ENCODE assay signal across 16 mouse cellular contexts in genomic region chr2:4872740-4873139, GRCm38 (mm10). TPM values are rescaled to one million over a fixed set of nuclear protein-coding genes. Genes with fewer than 3 reads are reported as not detected.
DNase-seq lines count a peak whose midpoint lies in the region; ATAC-seq and TF ChIP-seq lines count a peak whose summit lies in the region.
"Had no signal": no experiment of that assay in that cellular context is flagged by ENCODE, and none has a peak within 500 bp of the region (broad histone marks: within the 10 kb centered on the region; RNA-seq: fewer than 3 reads in every experiment).

No protein-coding gene starts in this region.

- no peak overlapping the region for H3K27ac ChIP-seq in forebrain, postnatal 0 days (ENCODE audit: low read depth, low read length)
- no peak overlapping the region for H3K27ac ChIP-seq in forebrain, embryonic 15.5 days (replicated peaks)
- no peak overlapping the region for H3K27ac ChIP-seq in thymus, adult 2 months (ENCODE audit: control insufficient read depth, insufficient read depth, low read length)
- H3K27ac ChIP-seq in stomach, postnatal 0 days (replicated peaks) = no peak overlapping the region
- H3K27ac ChIP-seq in limb, embryonic 10.5 days = no peak overlapping the region
- H3K27ac ChIP-seq: embryonic facial prominence, embryonic 15.5 days; forebrain, embryonic 12.5 days; midbrain, embryonic 15.5 days; neural tube, embryonic 12.5 days had no signal

- H3K9ac ChIP-seq in forebrain, postnatal 0 days = no peak overlapping the region
- H3K9ac ChIP-seq in forebrain, embryonic 15.5 days (replicated peaks) = no peak overlapping the region
- H3K9ac ChIP-seq in stomach, postnatal 0 days (ENCODE audit: low read length) = no peak overlapping the region
- H3K9ac ChIP-seq: embryonic facial prominence, embryonic 15.5 days; forebrain, embryonic 12.5 days; midbrain, embryonic 15.5 days; neural tube, embryonic 12.5 days had no signal

- WGBS in forebrain, postnatal 0 days = 82% methylated on average over 9 of the region's 9 CpGs
- WGBS in forebrain, embryonic 15.5 days = 79% methylated on average over 9 of the region's 9 CpGs
- WGBS in thymus, adult 2 months = 40% methylated on average over 9 of the region's 9 CpGs
- 62% methylated on average over 9 of the region's 9 CpGs for WGBS in stomach, postnatal 0 days
- 77% methylated on average over 9 of the region's 9 CpGs for whole genome bisulfite sequencing in limb, embryonic 10.5 days

- no peaks in the 10 kb centered on the region for H3K9me3 ChIP-seq in forebrain, postnatal 0 days (ENCODE audit: low read length)
- H3K9me3 ChIP-seq in forebrain, embryonic 15.5 days = no peaks in the 10 kb centered on the region
- no peaks in the 10 kb centered on the region for H3K9me3 ChIP-seq in stomach, postnatal 0 days (ENCODE audit: control insufficient read depth, low read length)
- no peaks in the 10 kb centered on the region for H3K9me3 ChIP-seq in limb, embryonic 10.5 days (replicated peaks)
- H3K9me3 ChIP-seq: embryonic facial prominence, embryonic 15.5 days; forebrain, embryonic 12.5 days; midbrain, embryonic 15.5 days; neural tube, embryonic 12.5 days had no signal

- no peak overlapping the region for H3K4me3 ChIP-seq in forebrain, postnatal 0 days (ENCODE audit: low read depth, low read length)
- H3K4me3 ChIP-seq in forebrain, embryonic 15.5 days = no peak overlapping the region
- H3K4me3 ChIP-seq in thymus, adult 2 months (ENCODE audit: control insufficient read depth, insufficient read depth, low read length) = no peak overlapping the region
- H3K4me3 ChIP-seq in stomach, postnatal 0 days (ENCODE audit: low read depth, low read length) = no peak overlapping the region
- H3K4me3 ChIP-seq in limb, embryonic 10.5 days = no peak overlapping the region
- H3K4me3 ChIP-seq: embryonic facial prominence, embryonic 15.5 days; forebrain, embryonic 12.5 days; midbrain, embryonic 15.5 days; neural tube, embryonic 12.5 days had no signal

- H3K4me2 ChIP-seq in forebrain, postnatal 0 days (ENCODE audit: low read depth) = no peak overlapping the region
- H3K4me2 ChIP-seq in forebrain, embryonic 15.5 days (replicated peaks) = no peak overlapping the region
- no peak overlapping the region for H3K4me2 ChIP-seq in stomach, postnatal 0 days (replicated peaks; ENCODE audit: low read depth)
- H3K4me2 ChIP-seq: embryonic facial prominence, embryonic 15.5 days; forebrain, embryonic 12.5 days; midbrain, embryonic 15.5 days; neural tube, embryonic 12.5 days had no signal

- ATAC-seq in forebrain, postnatal 0 days = peak; percentile 12; the same call in 1 of the 2 replicates
- no peak for ATAC-seq in forebrain, embryonic 15.5 days (replicated peaks)
- no peak for ATAC-seq in stomach, postnatal 0 days (ENCODE audit: low FRiP score, low TSS enrichment)
- ATAC-seq: midbrain, embryonic 15.5 days had no signal

- peak; percentile 21; the same call in 1 of the 2 replicates for TF ChIP-seq CTCF in forebrain, postnatal 0 days (IDR thresholded peaks at IDR 0.05; ENCODE audit: low read depth)
- no peak for TF ChIP-seq CTCF in thymus, adult 2 months (IDR thresholded peaks at IDR 0.05; ENCODE audit: borderline replicate concordance, control insufficient read depth, extremely low read depth, insufficient read depth, low read length, poor library complexity)
- TF ChIP-seq CTCF in stomach, postnatal 0 days (IDR thresholded peaks at IDR 0.05; ENCODE audit: low read depth) = 0 out of 2 replicates have a peak, but pooled peaks have one; percentile 4

- no peak for DNase-seq in forebrain, postnatal 0 days
- DNase-seq in thymus, postnatal 25 days = peak; percentile 3
- DNase-seq in thymus, adult 2 months = no peak
- DNase-seq in induced T-regulatory cell, adult 2 months (ENCODE audit: low read depth) = peak; percentile 44
- no peak for DNase-seq in stomach, postnatal 0 days (ENCODE audit: low spot score)
- DNase-seq in adrenal gland, adult 2 months = no peak
- DNase-seq in limb, embryonic 10.5 days (ENCODE audit: low spot score) = no peak
- DNase-seq: cerebellum, adult 11 months; heart, adult 18-20 months; kidney, adult 18-20 months; lung, postnatal 4 days had no signal

- H3K4me1 ChIP-seq in forebrain, postnatal 0 days (ENCODE audit: insufficient read depth) = no peaks in the 10 kb centered on the region
- H3K4me1 ChIP-seq in forebrain, embryonic 15.5 days = no peaks in the 10 kb centered on the region
- peaks cover 4% of the 10 kb centered on the region for H3K4me1 ChIP-seq in thymus, adult 2 months (replicated peaks; ENCODE audit: control insufficient read depth, insufficient read depth, low read length)
- H3K4me1 ChIP-seq in stomach, postnatal 0 days (replicated peaks; ENCODE audit: control insufficient read depth, insufficient read depth) = no peaks in the 10 kb centered on the region
- peaks cover 8% of the 10 kb centered on the region for H3K4me1 ChIP-seq in limb, embryonic 10.5 days
- H3K4me1 ChIP-seq: embryonic facial prominence, embryonic 15.5 days; forebrain, embryonic 12.5 days; midbrain, embryonic 15.5 days; neural tube, embryonic 12.5 days had no signal

- no peaks in the 10 kb centered on the region for H3K36me3 ChIP-seq in forebrain, postnatal 0 days (ENCODE audit: insufficient read depth)
- H3K36me3 ChIP-seq in forebrain, embryonic 15.5 days = no peaks in the 10 kb centered on the region
- H3K36me3 ChIP-seq in thymus, adult 2 months (ENCODE audit: control insufficient read depth, insufficient read depth, low read length) = no peaks in the 10 kb centered on the region
- no peaks in the 10 kb centered on the region for H3K36me3 ChIP-seq in stomach, postnatal 0 days (ENCODE audit: control insufficient read depth, insufficient read depth, low read length)
- H3K36me3 ChIP-seq in limb, embryonic 10.5 days = no peaks in the 10 kb centered on the region
- H3K36me3 ChIP-seq: embryonic facial prominence, embryonic 15.5 days; forebrain, embryonic 12.5 days; midbrain, embryonic 15.5 days; neural tube, embryonic 12.5 days had no signal

- no peaks in the 10 kb centered on the region for H3K27me3 ChIP-seq in forebrain, postnatal 0 days (ENCODE audit: insufficient read depth, low read length)
- H3K27me3 ChIP-seq in forebrain, embryonic 15.5 days = no peaks in the 10 kb centered on the region
- H3K27me3 ChIP-seq in thymus, adult 2 months (ENCODE audit: control insufficient read depth, insufficient read depth, low read length) = no peaks in the 10 kb centered on the region
- no peaks in the 10 kb centered on the region for H3K27me3 ChIP-seq in stomach, postnatal 0 days (ENCODE audit: control insufficient read depth, insufficient read depth, low read length)
- H3K27me3 ChIP-seq in limb, embryonic 10.5 days (ENCODE audit: low read depth, poor library complexity, severe bottlenecking) = no peaks in the 10 kb centered on the region
- H3K27me3 ChIP-seq: embryonic facial prominence, embryonic 15.5 days; forebrain, embryonic 12.5 days; midbrain, embryonic 15.5 days; neural tube, embryonic 12.5 days had no signal

- no peak for TF ChIP-seq EP300 in stomach, postnatal 0 days (optimal IDR thresholded peaks at IDR 0.05)

- TF ChIP-seq POLR2A in thymus, adult 2 months (IDR thresholded peaks at IDR 0.05; ENCODE audit: control insufficient read depth, extremely low read depth, insufficient read depth, low read length, poor library complexity) = no peak

RNA-seq across cellular contexts. Expression of gene Sephs1, which starts 8.6 kb away (rescaled TPM):
- 62.0 and 78.4 TPM in 2 replicates for total RNA-seq in forebrain, postnatal 0 days (2014; rRNA removed)
- 35.3 and 40.2 TPM in 2 replicates for polyA plus RNA-seq in forebrain, postnatal 0 days (2015; fragmentation: Nextera tagmentation; extraction: Ambion mirVana)
- polyA plus RNA-seq in forebrain, embryonic 15.5 days (2015; fragmentation: Nextera tagmentation; extraction: Ambion mirVana) = 80.5 and 81.5 TPM in 2 replicates
- polyA plus RNA-seq in thymus, adult 2 months (2012; rRNA removed) = 34.4 and 38.0 TPM in 2 replicates
- polyA plus RNA-seq in stomach, postnatal 0 days (2015; fragmentation: Nextera tagmentation; extraction: Ambion mirVana) = 23.5 and 25.7 TPM in 2 replicates
- 10 to 100 TPM; 39.9 to 46.9 TPM for total RNA-seq in adrenal gland, adult 2 months (2021)
- 15.2 and 15.8 TPM in 2 replicates for polyA plus RNA-seq in adrenal gland, adult 2 months (2012; rRNA removed)
- polyA plus RNA-seq in limb, embryonic 10.5 days (2016; fragmentation: Nextera tagmentation; extraction: Ambion mirVana) = 139 and 147 TPM in 2 replicates

RNA-seq across cellular contexts. Expression of gene Phyh, which starts 46.1 kb away (rescaled TPM):
- total RNA-seq in forebrain, postnatal 0 days (2014; rRNA removed) = 43.3 and 46.7 TPM in 2 replicates
- polyA plus RNA-seq in forebrain, postnatal 0 days (2015; fragmentation: Nextera tagmentation; extraction: Ambion mirVana) = 65.7 and 80.5 TPM in 2 replicates
- 44.6 and 50.8 TPM in 2 replicates for polyA plus RNA-seq in forebrain, embryonic 15.5 days (2015; fragmentation: Nextera tagmentation; extraction: Ambion mirVana)
- 25.6 and 39.1 TPM in 2 replicates for polyA plus RNA-seq in thymus, adult 2 months (2012; rRNA removed)
- polyA plus RNA-seq in stomach, postnatal 0 days (2015; fragmentation: Nextera tagmentation; extraction: Ambion mirVana) = 180 and 185 TPM in 2 replicates
- 100 to 1,000 TPM; 294 to 361 TPM for total RNA-seq in adrenal gland, adult 2 months (2021)
- 117 and 149 TPM in 2 replicates for polyA plus RNA-seq in adrenal gland, adult 2 months (2012; rRNA removed)
- polyA plus RNA-seq in limb, embryonic 10.5 days (2016; fragmentation: Nextera tagmentation; extraction: Ambion mirVana) = 23.9 and 36.9 TPM in 2 replicates

Comparison
In these comparisons a context has a peak if more than half of its experiments do, and no peak if none do; other contexts are left out.
1. DNase-seq: peak in thymus, postnatal 25 days (single experiment) and induced T-regulatory cell, adult 2 months (single experiment); none in forebrain, postnatal 0 days (single experiment), thymus, adult 2 months (single experiment), stomach, postnatal 0 days (single experiment), adrenal gland, adult 2 months (single experiment) and limb, embryonic 10.5 days (single experiment).